Mouse (Mus musculus): Measurements from ENCODE around the gene Lmf2.

DNA sequence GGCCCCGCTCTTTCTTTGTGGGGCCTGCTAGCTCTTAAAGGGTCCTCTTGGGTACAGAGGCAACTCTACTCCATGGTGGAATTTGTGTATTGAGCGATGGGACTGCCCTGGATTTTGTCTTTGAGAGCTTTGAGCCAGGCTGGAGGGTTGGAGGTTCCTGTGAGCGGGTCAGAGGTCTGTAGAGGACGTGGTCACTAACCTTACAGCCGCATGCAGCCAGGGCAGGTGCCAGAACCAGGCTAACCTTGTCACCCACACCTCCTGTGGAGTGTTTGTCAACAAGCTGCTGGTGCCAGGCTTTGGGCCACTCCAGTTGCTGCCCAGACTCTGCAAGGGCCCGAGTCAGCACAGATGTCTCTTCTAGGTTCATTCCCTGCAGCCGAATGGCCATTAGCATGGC lies 20.6 kb upstream of the Lmf2 start:
- no peak for TF ChIP-seq EP300 (IDR thresholded peaks at IDR 0.05)
- TF ChIP-seq CTCF (IDR thresholded peaks at IDR 0.05), result no peak
